Mouse (Mus musculus) urinary bladder, postnatal 0 days (tissue): Measurements from ENCODE around the gene Tpra1. TPM values are rescaled to one million over a fixed set of nuclear protein-coding genes. Genes with fewer than 3 reads are reported as not detected.

Experiments
- polyA plus RNA-seq: library from polyadenylated mRNA; unstranded; fragments of >200 nt; fragmentation: Nextera tagmentation; extraction: Ambion mirVana; gene quantifications from 2 replicates; pipeline ENCODE4 v1.2.1, GENCODE M21; 2015

Gene Tpra1
- polyA plus RNA-seq, result 32.2 and 34.5 TPM in 2 replicates

GRCm38 (mm10) chr6:88901947-88902820, at the start of gene Tpra1:
Gene Tpra1, plus strand, starts transcription at chr6:88902251.

GRCm38 (mm10) chr6:88874868-88875508, 27.1 kb upstream of the Tpra1 start, which contains the start of gene Podxl2:
Gene Podxl2, minus strand, starts transcription at chr6:88875044.

GRCm38 (mm10) chr6:88898534-88899048, 3.5 kb upstream of the Tpra1 start, which contains the start of gene Mcm2:
Gene Mcm2, minus strand, starts transcription at chr6:88898780.

Other genes starting within 250 kb of the Tpra1 start
- 99.1 and 126 TPM in 2 replicates for gene Mgll, start 177.8 kb upstream of the Tpra1 start, polyA plus RNA-seq
- gene Abtb1, start 60.3 kb upstream of the Tpra1 start, polyA plus RNA-seq, result 20.0 and 25.1 TPM in 2 replicates
- gene Podxl2, start 27.2 kb upstream of the Tpra1 start, polyA plus RNA-seq, result 16.5 and 20.5 TPM in 2 replicates
- gene Mcm2, start 3.5 kb upstream of the Tpra1 start, polyA plus RNA-seq, result 28.5 and 34.2 TPM in 2 replicates